Mouse (Mus musculus): ENCODE measurements around the gene Kcne4. TPM values are rescaled to one million over a fixed set of nuclear protein-coding genes. Genes with fewer than 3 reads are reported as not detected.

Kcne4 gene
- polyA plus RNA-seq, 1 experiment from 2014 or later, result 0.07 TPM

- Histone ChIP-seq H3K27ac (no peak overlapping the region), H3K4me3 (no peak overlapping the region), H3K27me3 (replicated peaks) (no peaks in the 10 kb centered on the region), H3K9ac (no peak overlapping the region), H3K4me1 (no peaks in the 10 kb centered on the region), H3K4me2 (no peak overlapping the region), H3K36me3 (no peaks in the 10 kb centered on the region), H3K9me3 (replicated peaks) (no peaks in the 10 kb centered on the region)
- ATAC-seq, result no peak
- WGBS (ENCODE audit: insufficient replicate concordance), result 75% methylated on average over 9 of the region's 9 CpGs
Measured at GRCm38 (mm10) chr1:78821111-78821510, 4.6 kb downstream of the Kcne4 start.

DNA sequence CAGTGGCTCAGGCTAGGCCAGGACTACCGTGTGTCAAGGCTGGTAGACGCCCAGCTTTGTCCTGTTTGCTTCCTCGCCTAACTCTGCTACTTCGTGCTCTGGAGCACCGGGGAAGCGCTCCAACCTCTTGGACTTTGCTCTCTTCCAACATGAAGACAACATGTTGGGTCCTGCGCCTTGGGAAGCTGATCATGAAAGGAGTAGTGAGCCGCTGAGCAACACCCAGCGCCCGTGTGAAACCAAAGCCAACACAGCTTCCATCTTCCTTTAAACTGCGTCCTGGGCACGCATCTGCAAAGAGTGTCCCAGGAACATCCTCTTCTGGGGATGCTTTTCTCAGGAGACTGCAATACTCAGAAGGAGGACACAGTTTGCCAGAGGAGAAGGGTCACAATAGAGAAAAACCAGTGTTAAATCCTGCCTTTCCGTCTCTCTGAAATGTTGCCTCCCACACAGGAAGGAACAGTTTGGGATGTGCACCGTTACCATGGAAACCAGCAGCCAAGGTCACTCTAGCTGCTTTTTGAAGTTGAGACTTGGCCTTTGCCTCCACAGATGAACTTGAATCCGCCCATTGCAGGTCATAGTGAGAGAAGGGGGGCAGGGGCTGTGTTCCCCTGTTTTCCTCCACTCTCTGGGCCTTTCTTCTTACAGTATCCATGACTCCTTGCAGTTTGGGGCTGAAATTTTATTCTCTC is 5.3 kb downstream of the Kcne4 start:
- H3K27ac ChIP-seq, result no peak overlapping the region
- no peak overlapping the region for H3K4me2 ChIP-seq
- H3K9ac ChIP-seq, result no peak overlapping the region
- no peak overlapping the region for H3K4me3 ChIP-seq
- no peaks in the 10 kb centered on the region for H3K27me3 ChIP-seq (replicated peaks)
- ATAC-seq, result no peak
- no peaks in the 10 kb centered on the region for H3K4me1 ChIP-seq
- 72% methylated on average over 15 of the region's 15 CpGs for WGBS (ENCODE audit: insufficient replicate concordance)
- H3K9me3 ChIP-seq (replicated peaks), result no peaks in the 10 kb centered on the region
- H3K36me3 ChIP-seq, result no peaks in the 10 kb centered on the region

- Histone ChIP-seq H3K4me1 (no peaks in the 10 kb centered on the region), H3K9me3 (replicated peaks) (no peaks in the 10 kb centered on the region), H3K27me3 (replicated peaks) (no peaks in the 10 kb centered on the region), H3K36me3 (no peaks in the 10 kb centered on the region), H3K4me3 (no peak overlapping the region), H3K4me2 (no peak overlapping the region), H3K27ac (no peak overlapping the region), H3K9ac (no peak overlapping the region)
- 56% methylated on average over 3 of the region's 3 CpGs for WGBS (ENCODE audit: insufficient replicate concordance)
- ATAC-seq, result no peak
Measured at GRCm38 (mm10) chr1:78825246-78825645, 8.7 kb downstream of the Kcne4 start.

DNA sequence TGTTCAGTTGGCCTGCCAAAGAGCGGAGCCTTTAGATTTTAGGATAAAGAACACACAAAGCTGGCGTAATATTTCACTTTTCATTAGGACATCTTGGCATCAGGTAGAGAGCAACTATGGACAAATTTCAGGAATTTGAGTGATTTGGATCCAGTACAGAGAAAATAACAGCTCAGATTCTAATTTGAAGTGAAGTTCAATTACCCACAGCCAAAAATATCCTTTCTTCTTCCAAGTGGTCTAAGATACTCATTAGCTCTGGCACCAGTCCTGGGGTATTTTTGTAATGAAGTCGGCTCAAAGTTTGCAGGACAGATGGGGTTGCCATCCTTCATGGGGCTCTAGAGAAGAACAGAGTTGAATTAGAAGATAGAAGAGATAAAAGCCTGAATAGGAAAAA is 21.9 kb downstream of the Kcne4 start:
- H3K4me2 ChIP-seq, result no peak overlapping the region
- H3K4me3 ChIP-seq, result no peak overlapping the region
- WGBS (ENCODE audit: insufficient replicate concordance), result 73% methylated on average over 3 of the region's 3 CpGs
- no peak overlapping the region for H3K9ac ChIP-seq
- H3K9me3 ChIP-seq (replicated peaks), result no peaks in the 10 kb centered on the region
- ATAC-seq, result no peak
- no peaks in the 10 kb centered on the region for H3K4me1 ChIP-seq
- H3K36me3 ChIP-seq, result no peaks in the 10 kb centered on the region
- no peaks in the 10 kb centered on the region for H3K27me3 ChIP-seq (replicated peaks)
- H3K27ac ChIP-seq, result no peak overlapping the region

GRCm38 (mm10) chr1:78840769-78841168 is 24.2 kb downstream of the Kcne4 start:
- Histone ChIP-seq H3K4me1 (no peaks in the 10 kb centered on the region), H3K27ac (no peak overlapping the region), H3K36me3 (no peaks in the 10 kb centered on the region), H3K4me2 (no peak overlapping the region), H3K4me3 (no peak overlapping the region), H3K27me3 (replicated peaks) (no peaks in the 10 kb centered on the region), H3K9me3 (replicated peaks) (no peaks in the 10 kb centered on the region), H3K9ac (no peak overlapping the region)
- 45% methylated on average over 2 of the region's 2 CpGs for WGBS (ENCODE audit: insufficient replicate concordance)
- no peak for ATAC-seq

- 66% methylated on average over 1 of the region's 1 CpGs for WGBS (ENCODE audit: insufficient replicate concordance)
- Histone ChIP-seq H3K4me1 (no peaks in the 10 kb centered on the region), H3K36me3 (no peaks in the 10 kb centered on the region), H3K4me3 (no peak overlapping the region), H3K9ac (no peak overlapping the region), H3K27ac (no peak overlapping the region), H3K27me3 (replicated peaks) (no peaks in the 10 kb centered on the region), H3K9me3 (replicated peaks) (no peaks in the 10 kb centered on the region), H3K4me2 (no peak overlapping the region)
- no peak for ATAC-seq
Measured at GRCm38 (mm10) chr1:78845661-78846060, 29.1 kb downstream of the Kcne4 start.

GRCm38 (mm10) chr1:78846471-78846870 is 29.9 kb downstream of the Kcne4 start:
- ATAC-seq, result no peak
- no peak overlapping the region for H3K9ac ChIP-seq
- no peaks in the 10 kb centered on the region for H3K27me3 ChIP-seq (replicated peaks)
- no peak overlapping the region for H3K4me3 ChIP-seq
- no peak overlapping the region for H3K4me2 ChIP-seq
- WGBS (ENCODE audit: insufficient replicate concordance), result 41% methylated on average over 2 of the region's 2 CpGs
- no peak overlapping the region for H3K27ac ChIP-seq
- H3K36me3 ChIP-seq, result no peaks in the 10 kb centered on the region
- H3K9me3 ChIP-seq (replicated peaks), result no peaks in the 10 kb centered on the region
- H3K4me1 ChIP-seq, result no peaks in the 10 kb centered on the region

- ATAC-seq, result no peak
- H3K36me3 ChIP-seq, result no peaks in the 10 kb centered on the region
- H3K9ac ChIP-seq, result no peak overlapping the region
- no peak overlapping the region for H3K4me3 ChIP-seq
- no peaks in the 10 kb centered on the region for H3K9me3 ChIP-seq (replicated peaks)
- H3K4me2 ChIP-seq, result no peak overlapping the region
- H3K27ac ChIP-seq, result no peak overlapping the region
- H3K27me3 ChIP-seq (replicated peaks), result no peaks in the 10 kb centered on the region
- no peaks in the 10 kb centered on the region for H3K4me1 ChIP-seq
- 67% methylated on average over 17 of the region's 17 CpGs for WGBS (ENCODE audit: insufficient replicate concordance)
Measured at GRCm38 (mm10) chr1:78852408-78853093, 36.0 kb downstream of the Kcne4 start.

DNA sequence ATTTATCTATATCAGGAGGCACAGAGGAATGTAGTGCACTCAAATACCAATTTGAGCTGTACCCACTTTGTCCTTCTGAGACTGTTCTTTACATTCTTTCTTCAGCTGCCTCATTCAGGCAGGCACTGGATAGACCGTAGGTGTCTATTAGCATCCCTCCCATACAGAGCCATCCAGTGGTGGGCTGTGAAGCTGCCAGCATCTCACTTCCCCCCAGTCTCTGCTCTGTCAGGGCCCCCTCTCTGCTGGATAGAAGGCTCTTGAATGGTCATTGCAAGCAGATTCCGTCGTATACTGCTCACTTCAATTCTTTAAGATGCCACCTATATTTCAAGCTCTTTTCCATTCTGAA is 36.5 kb downstream of the Kcne4 start:
- WGBS (ENCODE audit: insufficient replicate concordance), result 79% methylated on average over 3 of the region's 3 CpGs
- no peak overlapping the region for H3K4me3 ChIP-seq
- H3K27me3 ChIP-seq (replicated peaks), result no peaks in the 10 kb centered on the region

GRCm38 (mm10) chr1:78854306-78854705 is 37.7 kb downstream of the Kcne4 start:
- 50% methylated on average over 1 of the region's 1 CpGs for WGBS (ENCODE audit: insufficient replicate concordance)
- Histone ChIP-seq H3K4me1 (no peaks in the 10 kb centered on the region), H3K27ac (no peak overlapping the region), H3K9ac (no peak overlapping the region), H3K9me3 (replicated peaks) (no peaks in the 10 kb centered on the region), H3K4me2 (no peak overlapping the region), H3K27me3 (replicated peaks) (no peaks in the 10 kb centered on the region), H3K36me3 (no peaks in the 10 kb centered on the region), H3K4me3 (no peak overlapping the region)
- no peak for ATAC-seq

More for the DNA sequence above, 36.5 kb downstream of the Kcne4 start:
- Histone ChIP-seq H3K27ac (no peak overlapping the region), H3K9ac (no peak overlapping the region), H3K4me1 (no peaks in the 10 kb centered on the region), H3K4me2 (no peak overlapping the region), H3K36me3 (no peaks in the 10 kb centered on the region), H3K9me3 (replicated peaks) (no peaks in the 10 kb centered on the region)
- no peak for ATAC-seq

DNA sequence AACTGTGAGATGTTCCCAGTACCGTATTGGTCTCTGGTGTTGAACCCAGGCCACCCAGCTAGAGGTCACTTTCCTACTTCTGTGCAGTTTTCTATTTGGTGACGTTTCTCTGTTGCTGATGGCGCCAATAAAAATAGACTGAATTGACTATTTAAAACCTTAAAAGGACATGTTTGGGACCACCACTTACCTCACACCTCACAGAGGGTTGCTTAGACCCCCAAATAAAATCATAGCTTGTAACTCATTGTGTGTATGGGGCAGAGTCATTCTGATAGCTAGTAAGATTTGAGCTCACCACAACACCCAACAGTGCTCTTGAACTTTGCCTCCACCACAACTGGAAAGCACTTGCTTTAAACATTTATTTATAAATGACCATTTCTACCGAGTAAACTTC is 43.0 kb downstream of the Kcne4 start:
- no peak overlapping the region for H3K27ac ChIP-seq
- H3K4me1 ChIP-seq, result no peaks in the 10 kb centered on the region
- no peaks in the 10 kb centered on the region for H3K9me3 ChIP-seq (replicated peaks)
- H3K4me3 ChIP-seq, result no peak overlapping the region
- no peak overlapping the region for H3K4me2 ChIP-seq
- 70% methylated on average over 4 of the region's 4 CpGs for WGBS (ENCODE audit: insufficient replicate concordance)
- no peak overlapping the region for H3K9ac ChIP-seq
- no peaks in the 10 kb centered on the region for H3K27me3 ChIP-seq (replicated peaks)
- no peak for ATAC-seq
- H3K36me3 ChIP-seq, result no peaks in the 10 kb centered on the region

DNA sequence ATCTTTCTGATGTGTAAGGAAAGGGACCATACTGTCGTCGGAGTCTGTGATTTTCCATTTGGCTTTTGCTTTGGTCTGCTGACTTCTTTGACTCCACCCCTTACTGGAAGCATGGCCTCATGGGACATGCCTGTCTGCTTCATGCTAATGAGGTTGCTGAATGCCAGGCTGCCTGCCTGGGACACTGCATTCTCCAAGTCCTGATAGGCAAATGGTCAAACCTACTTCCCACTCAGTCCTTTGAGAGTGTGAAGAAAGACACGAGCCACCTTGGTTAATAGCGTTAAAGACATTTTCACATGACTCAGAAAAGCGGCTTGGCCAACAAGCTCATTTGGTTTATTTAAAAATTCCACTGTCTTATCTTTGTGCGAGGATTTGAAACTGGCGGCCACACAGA is 43.5 kb downstream of the Kcne4 start:
- Histone ChIP-seq H3K36me3 (no peaks in the 10 kb centered on the region), H3K9ac (no peak overlapping the region), H3K9me3 (replicated peaks) (no peaks in the 10 kb centered on the region), H3K4me1 (no peaks in the 10 kb centered on the region), H3K4me2 (no peak overlapping the region), H3K27me3 (replicated peaks) (no peaks in the 10 kb centered on the region), H3K27ac (no peak overlapping the region), H3K4me3 (no peak overlapping the region)
- ATAC-seq, result no peak
- 62% methylated on average over 7 of the region's 7 CpGs for WGBS (ENCODE audit: insufficient replicate concordance)

DNA sequence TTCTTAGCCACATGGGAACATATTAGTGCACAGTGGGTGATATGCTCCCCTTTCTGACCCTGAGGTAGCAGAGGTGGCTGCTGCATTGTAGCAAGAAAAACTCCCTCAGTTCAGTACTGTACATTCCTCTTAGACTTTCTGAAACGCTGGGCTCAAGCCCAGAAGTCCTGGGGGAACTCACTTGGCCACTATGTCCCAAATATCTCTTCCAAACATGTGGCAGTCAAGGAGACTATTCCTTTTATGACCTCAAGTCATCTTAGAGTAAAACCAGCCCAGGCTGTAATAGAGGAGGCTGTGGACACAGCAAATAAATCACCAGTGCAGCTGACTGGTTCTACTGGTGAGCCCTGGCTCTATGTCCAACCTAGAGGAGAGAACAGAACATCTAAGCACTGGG is 45.7 kb downstream of the Kcne4 start:
- no peak overlapping the region for H3K27ac ChIP-seq
- no peaks in the 10 kb centered on the region for H3K4me1 ChIP-seq
- no peaks in the 10 kb centered on the region for H3K9me3 ChIP-seq (replicated peaks)
- H3K4me3 ChIP-seq, result no peak overlapping the region
- H3K9ac ChIP-seq, result no peak overlapping the region
- ATAC-seq, result no peak
- WGBS (ENCODE audit: insufficient replicate concordance), result 31% methylated on average over 1 of the region's 1 CpGs
- no peak overlapping the region for H3K4me2 ChIP-seq
- H3K36me3 ChIP-seq, result no peaks in the 10 kb centered on the region
- no peaks in the 10 kb centered on the region for H3K27me3 ChIP-seq (replicated peaks)
